Mouse (Mus musculus): ENCODE results near the gene Trim28. TPM values are rescaled to one million over a fixed set of nuclear protein-coding genes. Genes with fewer than 3 reads are reported as not detected.
"Not testable (repeated sequence)": the region's sequence is repeated elsewhere in the genome, so short reads cannot be mapped to it uniquely, and the experiment has no call there.

The Trim28 gene
- total RNA-seq, 2 experiments from 2014 or later = 118 to 161 TPM

GRCm38 (mm10) chr7:13063399-13063798 is 64.5 kb downstream of the Trim28 start:
- DNase-seq = not testable (repeated sequence)

GRCm38 (mm10) chr7:13072293-13072692 is 73.4 kb downstream of the Trim28 start:
- no peak for DNase-seq

Other genes with a start within 250 kb of the Trim28 start
- gene Zscan18, start 195.5 kb upstream of the Trim28 start, total RNA-seq (2021) = 1 to 10 TPM; 3.6 to 4.9 TPM
- 1 to 10 TPM; 5.8 to 8.9 TPM for gene Zfp329, start 180.3 kb upstream of the Trim28 start, total RNA-seq (2021)
- gene Zfp110, start 164.4 kb upstream of the Trim28 start, total RNA-seq (2021) = 10 to 100 TPM in 1 of 2 experiments, 1 to 10 TPM in 1; 9.8 to 13.4 TPM
- gene Zfp128, start 117.9 kb upstream of the Trim28 start, total RNA-seq (2021) = 1 to 10 TPM; 2.1 to 3.0 TPM
- 1 to 10 TPM; 2.9 to 4.5 TPM for gene Zscan22, start 101.3 kb upstream of the Trim28 start, total RNA-seq (2021)
- gene Rps5, start 76.8 kb upstream of the Trim28 start, total RNA-seq (2021) = 100 to 1,000 TPM; 858 to 886 TPM
- under 1 TPM; 0.26 to 0.34 TPM for gene Rnf225, start 71.7 kb upstream of the Trim28 start, total RNA-seq (2021)
- gene Zfp324, start 33.3 kb upstream of the Trim28 start, total RNA-seq (2021) = 1 to 10 TPM; 2.8 to 4.8 TPM
- gene Zfp446, start 21.3 kb upstream of the Trim28 start, total RNA-seq (2021) = 1 to 10 TPM; 2.1 to 3.8 TPM
- gene Slc27a5, start 922 bp upstream of the Trim28 start, total RNA-seq (2021) = under 1 TPM in 1 of 2 experiments, not detected in 1; 0.16 TPM
- 1 to 10 TPM; 5.5 to 6.6 TPM for gene Zbtb45, start 10.9 kb downstream of the Trim28 start, total RNA-seq (2021)
- gene Chmp2a, start 35.7 kb downstream of the Trim28 start, total RNA-seq (2021) = 100 to 1,000 TPM; 114 to 123 TPM
- gene Ube2m, start 39.2 kb downstream of the Trim28 start, total RNA-seq (2021) = 100 to 1,000 TPM; 153 to 168 TPM
- 1 to 10 TPM; 1.2 to 1.5 TPM for gene Mzf1, start 55.6 kb downstream of the Trim28 start, total RNA-seq (2021)
- gene Vmn1r85, start 96.1 kb downstream of the Trim28 start, total RNA-seq (2021) = not detected
- not detected for gene Vmn1r86, start 120.8 kb downstream of the Trim28 start, total RNA-seq (2021)
- not detected for gene Vmn1r87, start 141.0 kb downstream of the Trim28 start, total RNA-seq (2021)
- gene Vmn1r88, start 160.5 kb downstream of the Trim28 start, total RNA-seq (2021) = under 1 TPM; 0.07 to 0.11 TPM
- gene Vmn1r89, start 213.9 kb downstream of the Trim28 start, total RNA-seq (2021) = not detected